23 mouse cellular contexts compared by ENCODE assay signal in the genomic region with DNA sequence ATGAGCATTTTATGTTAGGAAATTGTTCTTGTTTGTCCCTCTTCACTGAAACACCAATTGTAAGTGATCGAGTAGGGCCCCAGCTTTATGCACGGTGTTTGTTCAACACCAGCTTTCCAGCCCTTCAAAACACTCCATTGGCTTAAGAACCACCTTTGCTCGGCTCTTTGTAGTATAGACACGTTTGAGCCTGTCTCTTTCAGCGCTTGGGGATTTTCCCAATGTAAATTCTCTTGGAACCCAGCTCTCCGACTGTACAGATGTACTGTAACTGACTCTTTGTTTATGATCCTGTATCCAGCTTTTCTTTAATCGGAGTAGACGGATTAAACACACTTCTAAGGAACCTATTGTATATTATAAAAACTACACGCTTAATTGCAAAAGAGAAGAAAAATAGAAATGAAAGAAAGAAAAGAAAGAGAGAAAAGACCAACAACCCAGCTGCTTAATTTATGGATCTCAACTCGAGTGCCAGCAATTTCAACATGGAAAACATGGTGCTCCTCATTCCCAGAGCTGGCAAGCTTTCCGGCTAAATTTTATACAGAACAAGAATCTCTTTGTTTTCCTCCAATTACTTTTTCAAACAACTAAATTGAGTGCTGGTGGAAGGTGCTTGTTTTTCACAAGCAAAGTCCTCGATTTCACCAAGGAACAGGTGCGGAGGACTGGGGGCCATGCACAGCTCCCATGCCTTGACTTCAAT.
DNase-seq lines count a peak whose midpoint lies in the region; ATAC-seq and TF ChIP-seq lines count a peak whose summit lies in the region.
"Had no signal": no experiment of that assay in that cellular context is flagged by ENCODE, and none has a peak within 500 bp of the region (broad histone marks: within the 10 kb centered on the region; RNA-seq: fewer than 3 reads in every experiment).

No protein-coding gene starts in this region.

- H3K4me2 ChIP-seq in limb, embryonic 14.5 days (replicated peaks; ENCODE audit: low read depth, low read length, severe bottlenecking), result no peak overlapping the region
- 0 out of 2 replicates have a peak overlapping the region, but pooled peaks have one; percentile 4 for H3K4me2 ChIP-seq in forebrain, embryonic 15.5 days (replicated peaks)
- H3K4me2 ChIP-seq in midbrain, embryonic 15.5 days, result no peak overlapping the region
- H3K4me2 ChIP-seq: limb, embryonic 15.5 days; lung, embryonic 14.5 days had no signal

- H3K36me3 ChIP-seq in limb, embryonic 14.5 days (ENCODE audit: control insufficient read depth, insufficient read depth, low read length), result no peaks in the 10 kb centered on the region
- no peaks in the 10 kb centered on the region for H3K36me3 ChIP-seq in limb, embryonic 10.5 days
- no peaks in the 10 kb centered on the region for H3K36me3 ChIP-seq in forebrain, embryonic 15.5 days
- no peaks in the 10 kb centered on the region for H3K36me3 ChIP-seq in midbrain, embryonic 15.5 days (replicated peaks)
- H3K36me3 ChIP-seq: G1E; limb, embryonic 15.5 days had no signal

- no peak for TF ChIP-seq POLR2A in limb, embryonic 14.5 days (IDR thresholded peaks at IDR 0.05; ENCODE audit: borderline replicate concordance, extremely low read depth, insufficient read depth, insufficient read length)
- no peak for TF ChIP-seq POLR2A in brain, embryonic 14.5 days (IDR thresholded peaks at IDR 0.05; ENCODE audit: borderline replicate concordance, extremely low read depth, insufficient read depth, insufficient read length, poor library complexity, severe bottlenecking)

- peak; percentile 48 for DNase-seq in limb, embryonic 14.5 days (ENCODE audit: low spot score)
- DNase-seq in limb, embryonic 10.5 days (ENCODE audit: low spot score), result no peak
- peak; percentile 94 for DNase-seq in brain, embryonic 14.5 days (ENCODE audit: low read depth)
- DNase-seq in testis, postnatal 10 days (ENCODE audit: low spot score), result no peak
- DNase-seq in kidney, adult 11 months, result no peak
- DNase-seq: adrenal gland, postnatal 10 days; B cell, adult 2 months; cerebellum, adult 9-11 months; gastrocnemius, postnatal 36 days; heart, postnatal 36 days; kidney, postnatal 36 days; lung, embryonic 14.5 days; retina, postnatal 1 day; thymus, postnatal 25 days had no signal

- H3K27ac ChIP-seq in limb, embryonic 14.5 days (replicated peaks; ENCODE audit: low read depth, low read length), result no peak overlapping the region
- no peak overlapping the region for H3K27ac ChIP-seq in limb, embryonic 10.5 days
- peak overlapping the region; percentile 56 for H3K27ac ChIP-seq in forebrain, embryonic 15.5 days (replicated peaks)
- H3K27ac ChIP-seq in midbrain, embryonic 15.5 days, result no peak overlapping the region
- H3K27ac ChIP-seq: limb, embryonic 15.5 days; liver, embryonic 14.5 days had no signal

- H3K4me3 ChIP-seq in limb, embryonic 14.5 days (replicated peaks; ENCODE audit: low read length), result no peak overlapping the region
- no peak overlapping the region for H3K4me3 ChIP-seq in limb, embryonic 10.5 days
- no peak overlapping the region for H3K4me3 ChIP-seq in forebrain, embryonic 15.5 days
- H3K4me3 ChIP-seq in midbrain, embryonic 15.5 days, result no peak overlapping the region
- H3K4me3 ChIP-seq: limb, embryonic 15.5 days had no signal

- no peaks in the 10 kb centered on the region for H3K9me3 ChIP-seq in limb, embryonic 14.5 days (ENCODE audit: control insufficient read depth, low read length)
- no peaks in the 10 kb centered on the region for H3K9me3 ChIP-seq in limb, embryonic 10.5 days (replicated peaks)
- H3K9me3 ChIP-seq in forebrain, embryonic 15.5 days, result no peaks in the 10 kb centered on the region
- H3K9me3 ChIP-seq in midbrain, embryonic 15.5 days, result no peaks in the 10 kb centered on the region
- H3K9me3 ChIP-seq: limb, embryonic 15.5 days had no signal

- no peak for ATAC-seq in limb, embryonic 14.5 days (ENCODE audit: low FRiP score, low read depth)
- peak; percentile 94 for ATAC-seq in forebrain, embryonic 15.5 days (replicated peaks)
- peak; percentile 66; the same call in 1 of the 2 replicates for ATAC-seq in midbrain, embryonic 15.5 days (replicated peaks)
- ATAC-seq: activated CD4-positive, CD25-positive, alpha-beta regulatory T cell, adult 4 months; hindbrain, embryonic 16.5 days; intestine, embryonic 16.5 days had no signal

- WGBS in limb, embryonic 14.5 days, result 67% methylated on average over 13 of the region's 13 CpGs
- 91% methylated on average over 13 of the region's 13 CpGs for WGBS in limb, embryonic 10.5 days
- 18% methylated on average over 13 of the region's 13 CpGs for WGBS in forebrain, embryonic 15.5 days
- WGBS in midbrain, embryonic 15.5 days, result 64% methylated on average over 13 of the region's 13 CpGs

- no peak overlapping the region for H3K9ac ChIP-seq in limb, embryonic 14.5 days (ENCODE audit: low read depth, low read length, severe bottlenecking)
- H3K9ac ChIP-seq in forebrain, embryonic 15.5 days (replicated peaks), result no peak overlapping the region
- H3K9ac ChIP-seq in midbrain, embryonic 15.5 days, result no peak overlapping the region
- H3K9ac ChIP-seq: limb, embryonic 15.5 days; liver, embryonic 14.5 days; lung, embryonic 14.5 days had no signal

- H3K4me1 ChIP-seq in limb, embryonic 14.5 days (ENCODE audit: control insufficient read depth, insufficient read depth, low read length), result 0 out of 2 replicates have a peak, but pooled peaks cover 4% of the 10 kb centered on the region
- peaks cover 11% of the 10 kb centered on the region for H3K4me1 ChIP-seq in limb, embryonic 10.5 days
- H3K4me1 ChIP-seq in forebrain, embryonic 15.5 days, result peaks cover 11% of the 10 kb centered on the region
- no peaks in the 10 kb centered on the region for H3K4me1 ChIP-seq in midbrain, embryonic 15.5 days

- no peak for TF ChIP-seq CTCF in brain, embryonic 14.5 days (IDR thresholded peaks at IDR 0.05; ENCODE audit: borderline replicate concordance, extremely low read depth, insufficient read depth, insufficient read length)

- no peaks in the 10 kb centered on the region for H3K27me3 ChIP-seq in limb, embryonic 14.5 days (ENCODE audit: control insufficient read depth, insufficient read depth, low read length)
- no peaks in the 10 kb centered on the region for H3K27me3 ChIP-seq in limb, embryonic 10.5 days (ENCODE audit: low read depth, poor library complexity, severe bottlenecking)
- H3K27me3 ChIP-seq in forebrain, embryonic 15.5 days, result no peaks in the 10 kb centered on the region
- no peaks in the 10 kb centered on the region for H3K27me3 ChIP-seq in midbrain, embryonic 15.5 days (replicated peaks)
- H3K27me3 ChIP-seq: CH12.LX; limb, embryonic 15.5 days had no signal

Comparison
In these comparisons a context has a peak if more than half of its experiments do, and no peak if none do; other contexts are left out.
1. DNase-seq: peak in limb, embryonic 14.5 days (single experiment) and brain, embryonic 14.5 days (single experiment); none in limb, embryonic 10.5 days (single experiment), testis, postnatal 10 days (single experiment) and kidney, adult 11 months (single experiment).